Mouse (Mus musculus): ENCODE data around the gene Cerk. TPM values are rescaled to one million over a fixed set of nuclear protein-coding genes. Genes with fewer than 3 reads are reported as not detected.

Cerk gene
- polyA plus RNA-seq, 1 experiment from 2014 or later = 13.6 TPM

GRCm38 (mm10) chr15:86129036-86129435, 56.9 kb downstream of the Cerk start:
- Histone ChIP-seq H3K4me1 (ENCODE audit: insufficient read depth, low read length) (0 out of 2 replicates have a peak, but pooled peaks cover 3% of the 10 kb centered on the region), H3K9me3 (ENCODE audit: low read length) (no peaks in the 10 kb centered on the region), H3K36me3 (ENCODE audit: insufficient read depth, low read length) (peaks cover 40% of the 10 kb centered on the region), H3K4me3 (ENCODE audit: low read length) (no peak overlapping the region), H3K27ac (ENCODE audit: low read length) (no peak overlapping the region), H3K27me3 (ENCODE audit: insufficient read depth, low read length) (no peaks in the 10 kb centered on the region), H3K4me2 (replicated peaks; ENCODE audit: low read depth, low read length) (no peak overlapping the region), H3K9ac (replicated peaks; ENCODE audit: low read length) (no peak overlapping the region)
- no peak for ATAC-seq (ENCODE audit: low FRiP score, low TSS enrichment)
- WGBS = 83% methylated on average over 3 of the region's 3 CpGs

DNA sequence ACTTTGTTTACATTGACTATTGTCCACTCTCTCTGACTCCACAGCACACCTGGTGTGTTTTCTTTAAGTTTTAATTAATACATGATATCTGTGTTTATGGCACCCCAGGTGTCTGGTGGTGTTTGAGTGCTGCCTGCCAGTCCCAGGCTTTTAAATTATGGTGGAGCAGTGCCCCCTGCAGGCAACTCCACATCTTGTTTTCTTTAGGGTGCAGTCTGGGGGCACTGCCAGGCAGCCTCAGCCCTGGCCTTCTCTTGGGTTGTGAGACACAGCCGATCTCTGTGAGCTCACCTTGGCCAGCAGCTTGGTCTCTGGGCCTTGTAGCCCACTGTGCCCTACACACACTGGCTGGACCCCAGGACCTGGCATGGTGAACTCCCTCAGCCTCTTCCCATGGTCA, 61.6 kb downstream of the Cerk start:
- Histone ChIP-seq H3K27ac (ENCODE audit: low read length) (no peak overlapping the region), H3K4me2 (replicated peaks; ENCODE audit: low read depth, low read length) (no peak overlapping the region), H3K9me3 (ENCODE audit: low read length) (no peaks in the 10 kb centered on the region), H3K27me3 (ENCODE audit: insufficient read depth, low read length) (no peaks in the 10 kb centered on the region), H3K36me3 (ENCODE audit: insufficient read depth, low read length) (peaks cover 36% of the 10 kb centered on the region), H3K4me1 (ENCODE audit: insufficient read depth, low read length) (0 out of 2 replicates have a peak, but pooled peaks cover 3% of the 10 kb centered on the region), H3K4me3 (ENCODE audit: low read length) (no peak overlapping the region), H3K9ac (replicated peaks; ENCODE audit: low read length) (no peak overlapping the region)
- WGBS = 53% methylated on average over 1 of the region's 1 CpGs
- peak; percentile 49; the same call in 1 of the 2 replicates for ATAC-seq (ENCODE audit: low FRiP score, low TSS enrichment)

GRCm38 (mm10) chr15:86123409-86123808, 62.5 kb downstream of the Cerk start:
- peaks cover 42% of the 10 kb centered on the region for H3K36me3 ChIP-seq (ENCODE audit: insufficient read depth, low read length)

DNA sequence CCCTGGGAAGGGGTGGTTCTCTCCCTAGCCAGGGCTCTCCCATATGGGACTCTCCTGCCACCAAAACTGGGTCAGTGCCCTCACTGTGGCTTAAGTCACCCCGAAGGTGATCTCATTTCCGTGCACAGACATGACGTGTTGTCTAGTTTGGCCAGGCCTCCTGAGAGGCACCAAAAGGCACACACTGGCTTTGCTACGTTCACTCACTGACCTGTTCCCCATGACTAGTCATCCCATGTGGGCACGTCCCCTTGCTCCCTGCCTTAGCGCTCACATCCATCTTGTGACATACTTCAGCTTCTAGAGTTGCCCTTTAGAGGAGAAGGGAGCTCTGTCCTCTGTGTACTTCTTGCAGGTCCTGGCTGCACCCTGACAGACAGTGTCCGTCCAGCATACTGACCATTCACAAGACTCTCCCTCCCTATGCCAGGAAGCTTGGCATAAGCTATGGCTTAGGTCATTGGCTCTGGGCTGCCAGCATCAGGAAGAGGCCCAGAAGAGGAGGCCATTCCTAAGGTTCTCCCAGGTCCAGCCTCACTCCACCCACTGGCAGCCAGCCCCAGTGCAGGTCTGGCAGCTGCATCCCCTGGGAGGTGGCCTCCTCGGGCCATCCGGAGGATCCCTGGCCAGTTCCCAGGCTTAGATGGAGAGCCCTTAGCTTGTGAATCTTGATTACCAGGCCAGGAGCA, 63.5 kb downstream of the Cerk start:
- no peak overlapping the region for H3K4me2 ChIP-seq (replicated peaks; ENCODE audit: low read depth, low read length)
- no peak overlapping the region for H3K4me3 ChIP-seq (ENCODE audit: low read length)
- WGBS = 82% methylated on average over 9 of the region's 9 CpGs
- H3K27ac ChIP-seq (ENCODE audit: low read length) = no peak overlapping the region
- H3K9me3 ChIP-seq (ENCODE audit: low read length) = no peaks in the 10 kb centered on the region
- peaks cover 36% of the 10 kb centered on the region for H3K36me3 ChIP-seq (ENCODE audit: insufficient read depth, low read length)
- no peaks in the 10 kb centered on the region for H3K27me3 ChIP-seq (ENCODE audit: insufficient read depth, low read length)
- no peak overlapping the region for H3K9ac ChIP-seq (replicated peaks; ENCODE audit: low read length)
- ATAC-seq (ENCODE audit: low FRiP score, low TSS enrichment) = no peak
- H3K4me1 ChIP-seq (ENCODE audit: insufficient read depth, low read length) = 0 out of 2 replicates have a peak, but pooled peaks cover 9% of the 10 kb centered on the region

More at GRCm38 (mm10) chr15:86123409-86123808, 62.5 kb downstream of the Cerk start:
- Histone ChIP-seq H3K9me3 (ENCODE audit: low read length) (no peaks in the 10 kb centered on the region), H3K4me3 (ENCODE audit: low read length) (no peak overlapping the region), H3K27me3 (ENCODE audit: insufficient read depth, low read length) (no peaks in the 10 kb centered on the region), H3K4me1 (ENCODE audit: insufficient read depth, low read length) (0 out of 2 replicates have a peak, but pooled peaks cover 3% of the 10 kb centered on the region), H3K4me2 (replicated peaks; ENCODE audit: low read depth, low read length) (no peak overlapping the region), H3K9ac (replicated peaks; ENCODE audit: low read length) (no peak overlapping the region), H3K27ac (ENCODE audit: low read length) (no peak overlapping the region)
- WGBS = 80% methylated on average over 4 of the region's 4 CpGs
- no peak for ATAC-seq (ENCODE audit: low FRiP score, low TSS enrichment)

- no peaks in the 10 kb centered on the region for H3K9me3 ChIP-seq (ENCODE audit: low read length)
- 0 out of 2 replicates have a peak, but pooled peaks cover 8% of the 10 kb centered on the region for H3K4me1 ChIP-seq (ENCODE audit: insufficient read depth, low read length)
- WGBS = 76% methylated on average over 7 of the region's 7 CpGs
- no peak overlapping the region for H3K27ac ChIP-seq (ENCODE audit: low read length)
- no peak for ATAC-seq (ENCODE audit: low FRiP score, low TSS enrichment)
- no peak overlapping the region for H3K4me2 ChIP-seq (replicated peaks; ENCODE audit: low read depth, low read length)
- H3K27me3 ChIP-seq (ENCODE audit: insufficient read depth, low read length) = no peaks in the 10 kb centered on the region
- H3K36me3 ChIP-seq (ENCODE audit: insufficient read depth, low read length) = peaks cover 31% of the 10 kb centered on the region
- H3K9ac ChIP-seq (replicated peaks; ENCODE audit: low read length) = no peak overlapping the region
- no peak overlapping the region for H3K4me3 ChIP-seq (ENCODE audit: low read length)
Measured at GRCm38 (mm10) chr15:86119186-86119585, 66.8 kb downstream of the Cerk start.

- Histone ChIP-seq H3K4me3 (ENCODE audit: low read length) (no peak overlapping the region), H3K27me3 (ENCODE audit: insufficient read depth, low read length) (no peaks in the 10 kb centered on the region), H3K9ac (replicated peaks; ENCODE audit: low read length) (no peak overlapping the region), H3K27ac (ENCODE audit: low read length) (no peak overlapping the region), H3K9me3 (ENCODE audit: low read length) (no peaks in the 10 kb centered on the region), H3K36me3 (ENCODE audit: insufficient read depth, low read length) (peaks cover 24% of the 10 kb centered on the region), H3K4me1 (ENCODE audit: insufficient read depth, low read length) (peaks cover 24% of the 10 kb centered on the region), H3K4me2 (replicated peaks; ENCODE audit: low read depth, low read length) (no peak overlapping the region)
- 61% methylated on average over 14 of the region's 15 CpGs for WGBS
- ATAC-seq (ENCODE audit: low FRiP score, low TSS enrichment) = no peak
Measured at GRCm38 (mm10) chr15:86117115-86118100, 68.5 kb downstream of the Cerk start.

DNA sequence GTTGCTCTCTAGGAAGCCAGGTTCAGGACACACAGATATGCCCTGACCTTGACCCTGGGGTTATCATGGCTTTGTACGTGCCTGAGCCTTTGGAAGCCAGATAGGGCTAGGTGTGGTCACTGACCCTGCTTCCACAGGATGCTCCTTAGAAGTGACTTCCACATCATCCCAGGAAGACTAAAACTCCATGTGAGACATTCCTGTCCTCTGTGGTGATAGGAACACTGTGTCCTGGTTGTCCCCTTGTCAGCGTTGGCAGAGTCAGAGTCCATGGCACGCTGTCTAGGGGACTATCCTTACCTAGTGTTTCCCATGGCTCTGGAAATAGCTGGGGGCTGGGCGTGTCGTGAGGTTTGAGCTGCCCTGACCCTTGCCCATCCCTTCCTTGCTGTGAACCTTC, 69.5 kb downstream of the Cerk start:
- 64% methylated on average over 5 of the region's 5 CpGs for WGBS
- Histone ChIP-seq H3K9ac (replicated peaks; ENCODE audit: low read length) (no peak overlapping the region), H3K36me3 (ENCODE audit: insufficient read depth, low read length) (peaks cover 19% of the 10 kb centered on the region), H3K27me3 (ENCODE audit: insufficient read depth, low read length) (no peaks in the 10 kb centered on the region), H3K27ac (ENCODE audit: low read length) (no peak overlapping the region), H3K4me1 (ENCODE audit: insufficient read depth, low read length) (peaks cover 26% of the 10 kb centered on the region), H3K4me3 (ENCODE audit: low read length) (no peak overlapping the region), H3K9me3 (ENCODE audit: low read length) (no peaks in the 10 kb centered on the region), H3K4me2 (replicated peaks; ENCODE audit: low read depth, low read length) (no peak overlapping the region)
- no peak for ATAC-seq (ENCODE audit: low FRiP score, low TSS enrichment)

- peaks cover 29% of the 10 kb centered on the region for H3K4me1 ChIP-seq (ENCODE audit: insufficient read depth, low read length)
- H3K27ac ChIP-seq (ENCODE audit: low read length) = peak overlapping the region; percentile 5
- 0 out of 2 replicates have a peak overlapping the region, but pooled peaks have one; percentile 7 for H3K4me2 ChIP-seq (replicated peaks; ENCODE audit: low read depth, low read length)
- H3K9me3 ChIP-seq (ENCODE audit: low read length) = no peaks in the 10 kb centered on the region
- H3K36me3 ChIP-seq (ENCODE audit: insufficient read depth, low read length) = 0 out of 2 replicates have a peak, but pooled peaks cover 2% of the 10 kb centered on the region
- H3K4me3 ChIP-seq (ENCODE audit: low read length) = no peak overlapping the region
- no peak overlapping the region for H3K9ac ChIP-seq (replicated peaks; ENCODE audit: low read length)
- 9% methylated on average over 9 of the region's 9 CpGs for WGBS
- ATAC-seq (ENCODE audit: low FRiP score, low TSS enrichment) = peak; percentile 37
- no peaks in the 10 kb centered on the region for H3K27me3 ChIP-seq (ENCODE audit: insufficient read depth, low read length)
Measured at GRCm38 (mm10) chr15:86113342-86113710, 72.6 kb downstream of the Cerk start.

DNA sequence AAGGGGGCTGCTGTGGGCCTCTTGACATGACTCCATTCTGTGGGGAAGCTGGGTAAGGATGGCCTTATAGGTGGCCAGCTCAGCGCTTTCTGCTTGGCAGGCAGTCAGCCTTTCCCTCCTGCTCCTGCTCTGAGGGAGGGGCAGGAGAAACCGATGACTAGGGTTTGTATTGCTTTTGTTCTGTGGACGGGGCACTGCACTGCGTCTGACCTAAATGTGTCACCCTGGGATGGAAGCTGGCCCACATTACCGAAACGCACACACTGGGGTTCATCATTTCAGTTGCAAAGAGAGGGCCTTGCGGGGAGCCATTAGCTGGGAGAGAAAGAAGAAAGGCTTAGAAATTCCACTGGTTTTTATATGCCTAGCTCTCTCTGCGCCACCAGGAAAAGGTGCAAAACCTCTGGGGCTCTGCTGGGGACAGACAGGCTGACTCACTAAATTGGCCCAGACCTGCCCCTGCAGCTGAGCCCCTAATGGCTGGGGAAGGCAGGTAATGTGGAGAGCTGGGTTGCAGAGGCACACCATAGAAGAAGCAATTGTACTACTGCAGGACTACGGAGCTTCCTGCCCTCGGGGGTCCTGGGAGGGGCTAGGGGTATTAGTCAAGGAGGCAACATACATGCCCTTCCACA, 73.1 kb downstream of the Cerk start:
- 29% methylated on average over 10 of the region's 10 CpGs for WGBS
- H3K4me1 ChIP-seq (ENCODE audit: insufficient read depth, low read length) = peaks cover 27% of the 10 kb centered on the region
- H3K9me3 ChIP-seq (ENCODE audit: low read length) = no peaks in the 10 kb centered on the region
- H3K36me3 ChIP-seq (ENCODE audit: insufficient read depth, low read length) = no peaks in the 10 kb centered on the region
- no peak for ATAC-seq (ENCODE audit: low FRiP score, low TSS enrichment)
- 0 out of 2 replicates have a peak overlapping the region, but pooled peaks have one; percentile 7 for H3K4me2 ChIP-seq (replicated peaks; ENCODE audit: low read depth, low read length)
- no peak overlapping the region for H3K4me3 ChIP-seq (ENCODE audit: low read length)
- H3K27ac ChIP-seq (ENCODE audit: low read length) = peak overlapping the region; percentile 5
- no peaks in the 10 kb centered on the region for H3K27me3 ChIP-seq (ENCODE audit: insufficient read depth, low read length)
- H3K9ac ChIP-seq (replicated peaks; ENCODE audit: low read length) = peak overlapping the region; percentile 24; the same call in 1 of the 2 replicates
